Mouse (Mus musculus) testis, adult 10 weeks (tissue): ENCODE measurements around the gene Hrasls. TPM values are rescaled to one million over a fixed set of nuclear protein-coding genes. Genes with fewer than 3 reads are reported as not detected.

ENCODE experiments used
- polyA plus RNA-seq: library from polyadenylated mRNA; stranded (reverse); fragments of 350-450 nt; fragmentation: Illumina TruSeq; extraction: RNeasy Lipid Tissue Mini Kit (QIAGEN cat#74804); gene quantifications from one replicate; pipeline ENCODE4 v1.2.3, GENCODE M21; 2014; ENCODE audit warnings: low read depth, low replicate concordance

Hrasls gene
- polyA plus RNA-seq, result 230 TPM

GRCm38 (mm10) chr16:29209605-29210411, at the start of gene Hrasls:
Hrasls (plus strand) TSS chr16:29209695.

Other genes starting within 250 kb of the Hrasls start
- 0.06 TPM for gene Atp13a5, start 169.0 kb downstream of the Hrasls start, polyA plus RNA-seq